Comparison of ENCODE assay signal across 11 mouse cellular contexts in the genomic region with DNA sequence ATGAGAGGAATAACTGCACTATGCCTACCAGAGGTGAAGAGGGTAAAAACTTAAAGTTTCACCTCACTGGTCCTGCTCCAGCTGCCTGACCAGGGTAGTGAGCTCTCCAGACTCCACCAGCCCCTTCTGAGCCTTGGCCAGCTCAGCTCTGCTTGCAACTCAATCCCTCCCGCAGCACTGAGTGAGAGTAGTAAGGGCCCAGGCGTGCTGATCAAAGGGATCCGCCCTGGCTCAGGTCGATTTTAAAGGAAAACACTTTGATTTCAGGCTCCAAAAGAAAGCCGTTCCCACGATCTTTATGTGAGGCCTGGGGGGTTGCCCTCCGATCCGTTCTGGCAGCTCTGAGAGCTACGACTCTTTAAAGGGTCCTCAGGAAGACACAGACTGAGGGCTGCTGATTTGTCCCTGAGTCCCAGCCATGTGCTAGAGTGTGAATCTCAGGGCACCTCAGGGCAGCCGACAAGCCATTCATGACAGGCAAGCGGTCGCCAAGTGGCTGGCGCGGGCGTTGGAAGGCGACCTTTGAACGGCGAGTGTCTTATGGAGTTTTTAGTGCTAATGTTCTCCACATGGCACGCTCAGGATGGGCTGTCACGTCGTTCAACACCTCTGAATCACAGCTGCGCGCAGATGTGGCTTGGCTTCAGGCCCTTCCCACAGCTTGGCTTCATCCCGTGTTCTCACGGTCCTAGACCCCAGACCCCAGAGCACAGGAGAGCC. TPM values are rescaled to one million over a fixed set of nuclear protein-coding genes. Genes with fewer than 3 reads are reported as not detected.
DNase-seq lines count a peak whose midpoint lies in the region; ATAC-seq lines count a peak whose summit lies in the region.
"Had no signal": no experiment of that assay in that cellular context is flagged by ENCODE, and none has a peak within 500 bp of the region (broad histone marks: within the 10 kb centered on the region; RNA-seq: fewer than 3 reads in every experiment).

No protein-coding gene starts in this region.

- no peak for ATAC-seq in embryonic facial prominence, embryonic 13.5 days (ENCODE audit: insufficient number of reproducible peaks, insufficient read depth, low FRiP score, low TSS enrichment, low read depth)

- no peaks in the 10 kb centered on the region for H3K27me3 ChIP-seq in embryonic facial prominence, embryonic 13.5 days

- H3K36me3 ChIP-seq in embryonic facial prominence, embryonic 13.5 days: no peaks in the 10 kb centered on the region

- DNase-seq in heart, adult 18-20 months: peak; percentile 20 to 36
- DNase-seq in heart, adult 8-10 months (ENCODE audit: low spot score): no peak
- DNase-seq in kidney, adult 8-10 months: peak; percentile 28 to 54
- DNase-seq in mesoderm, embryonic 11.5 days (ENCODE audit: low read depth, low spot score): peak; percentile 66
- no peak for DNase-seq in Muller cell, postnatal 12 days (ENCODE audit: inconsistent ontology term)
- no peak for DNase-seq in ovary, adult 18-20 months (ENCODE audit: low spot score)
- DNase-seq in left cerebral cortex, adult 8-10 months (ENCODE audit: low spot score in 2 of 2): no peak
- DNase-seq: cerebellum, postnatal 36 days; midbrain, embryonic 14.5 days had no signal

- peak overlapping the region; percentile 17; the same call in 1 of the 2 replicates for H3K9ac ChIP-seq in embryonic facial prominence, embryonic 13.5 days
- H3K9ac ChIP-seq: hindbrain, embryonic 14.5 days had no signal

- H3K4me2 ChIP-seq in embryonic facial prominence, embryonic 13.5 days: peak overlapping the region; percentile 31; the same call in 1 of the 2 replicates
- H3K4me2 ChIP-seq: hindbrain, embryonic 14.5 days had no signal

- 9% methylated on average over 25 of the region's 25 CpGs for WGBS in embryonic facial prominence, embryonic 13.5 days

- H3K4me1 ChIP-seq in embryonic facial prominence, embryonic 13.5 days: peaks cover 36% of the 10 kb centered on the region

- H3K27ac ChIP-seq in embryonic facial prominence, embryonic 13.5 days: no peak overlapping the region
- H3K27ac ChIP-seq: hindbrain, embryonic 14.5 days had no signal

- no peaks in the 10 kb centered on the region for H3K9me3 ChIP-seq in embryonic facial prominence, embryonic 13.5 days

- no peak overlapping the region for H3K4me3 ChIP-seq in embryonic facial prominence, embryonic 13.5 days

RNA-seq across cellular contexts. Expression of a gene that starts 7.9 kb away (rescaled TPM):
- 1 to 10 TPM; 1.5 to 2.0 TPM for total RNA-seq in heart, adult 18-20 months (2021)
- 1 to 10 TPM; 1.1 to 4.8 (median 1.5) TPM for total RNA-seq in heart, adult 8-10 months (2022)
- polyA plus RNA-seq in embryonic facial prominence, embryonic 13.5 days (2015; fragmentation: Nextera tagmentation; extraction: Ambion mirVana): 3.6 and 3.7 TPM in 2 replicates
- 1 to 10 TPM; 2.3 to 4.1 (median 3.6) TPM for total RNA-seq in left cerebral cortex, adult 8-10 months (2022)

RNA-seq across cellular contexts. Expression of a gene that starts 37.5 kb away (rescaled TPM):
- total RNA-seq in heart, adult 18-20 months (2021): 10 to 100 TPM; 48.2 to 56.6 TPM
- total RNA-seq in heart, adult 8-10 months (2022): 10 to 100 TPM; 56.2 to 63.4 (median 59.7) TPM
- polyA plus RNA-seq in embryonic facial prominence, embryonic 13.5 days (2015; fragmentation: Nextera tagmentation; extraction: Ambion mirVana): 15.2 and 15.8 TPM in 2 replicates
- 100 to 1,000 TPM; 229 to 258 (median 236) TPM for total RNA-seq in left cerebral cortex, adult 8-10 months (2022)

Comparison
In these comparisons a context has a peak if more than half of its experiments do, and no peak if none do; other contexts are left out.
1. DNase-seq: peak in heart, adult 18-20 months (2 of 2), kidney, adult 8-10 months (2 of 2) and mesoderm, embryonic 11.5 days (single experiment); none in heart, adult 8-10 months (single experiment), Muller cell, postnatal 12 days (single experiment), ovary, adult 18-20 months (single experiment) and left cerebral cortex, adult 8-10 months (0 of 2).